Mouse (Mus musculus) liver, embryonic 14.5 days (tissue): ENCODE measurements at regions not wholly inside any gene's neighbourhood (a gene's known extent, or its start where the extent isn't known, plus 50 kb on each side); places are given as distances from the start of the nearest gene placed in this dataset.

Source experiments
- ATAC-seq: fragments of 200-750 bp; cut with Nextera tagmentation; 2 replicates; pipeline ENCODE4 v1.8.0; 2017; ENCODE audit warnings: moderate number of reproducible peaks, mild to moderate bottlenecking, moderate library complexity; ENCODE audit not compliant: insufficient read depth
- DNase-seq, 3 experiments: peaks; one replicate each; pipeline ENCODE4 v3.0.0-alpha.2; 2012 to 2013; ENCODE audit warnings: low read depth in 3 of 3, low spot score in 3 of 3
- H3K27ac ChIP-seq: fragments of 300-500 bp; sonication (generic); 2 replicates; pipeline ENCODE4 v1.5.1; 2014; ENCODE audit warnings: moderate library complexity, mild to moderate bottlenecking, control low read depth, inconsistent platforms
- H3K27me3 ChIP-seq: fragments of 300-500 bp; sonication (generic); 2 replicates; pipeline ENCODE4 v1.6.1; 2014; ENCODE audit warnings: mild to moderate bottlenecking, low read length, moderate library complexity; ENCODE audit not compliant: control insufficient read depth, insufficient read depth
- H3K36me3 ChIP-seq: fragments of 300-500 bp; sonication (generic); replicated peaks from 2 replicates; pipeline ENCODE4 v1.6.1; 2014; ENCODE audit warnings: low read depth; ENCODE audit not compliant: control insufficient read depth, insufficient read depth
- H3K4me1 ChIP-seq, 2 experiments: fragments of 200-500 bp in 1 of 2; fragments of 300-500 bp in 1 of 2; sonication (generic) in 1 of 2; replicated peaks; 2 replicates each; pipeline ENCODE4 v1.6.1; 2012 to 2014; ENCODE audit warnings: antibody characterized with exemption in 1 of 2, inconsistent platforms in 1 of 2, low read length in 1 of 2; ENCODE audit not compliant: control insufficient read depth in 2 of 2, insufficient read depth in 2 of 2
- H3K4me2 ChIP-seq: fragments of 300-500 bp; sonication (generic); 2 replicates; pipeline ENCODE4 v1.6.1; 2014; ENCODE audit warnings: low read depth, mild to moderate bottlenecking, control low read depth, moderate library complexity
- H3K4me3 ChIP-seq, 2 experiments: fragments of 200-500 bp in 1 of 2; fragments of 300-500 bp in 1 of 2; sonication (generic) in 1 of 2; 2 replicates each; pipeline ENCODE4 v1.5.1; 2012 to 2014; ENCODE audit warnings: low read depth in 2 of 2, low read length in 2 of 2, mild to moderate bottlenecking in 2 of 2, control low read depth in 1 of 2, inconsistent platforms in 1 of 2, moderate library complexity in 1 of 2; ENCODE audit not compliant: insufficient read depth in 1 of 2
- H3K9ac ChIP-seq: fragments of 300-500 bp; sonication (generic); replicated peaks from 2 replicates; pipeline ENCODE4 v1.6.1; 2014; ENCODE audit warnings: mild to moderate bottlenecking, control low read depth, moderate library complexity
- H3K9me3 ChIP-seq: fragments of 300-500 bp; sonication (generic); 2 replicates; pipeline ENCODE4 v1.6.1; 2016; ENCODE audit warnings: low read length, mixed read lengths; ENCODE audit not compliant: control insufficient read depth
- CTCF ChIP-seq: IDR thresholded peaks from 2 replicates; pipeline ENCODE4 v1.5.1; 2016; ENCODE audit warnings: antibody characterized with exemption, low read depth, control low read depth
- EP300 ChIP-seq: IDR thresholded peaks from 2 replicates; pipeline ENCODE4 v1.6.1; 2016; ENCODE audit warnings: antibody characterized with exemption, low read depth
- WGBS: fragments of 180-500 bp; shearing (Covaris S2); extraction: QIAGEN DNeasy Blood & Tissue Kit; methylation state at CpG from one replicate; pipeline ENCODE4 v1.1.7; 2014; ENCODE audit not compliant: insufficient replicate concordance; 5-methylcytosine and 5-hydroxymethylcytosine counted together

DNA sequence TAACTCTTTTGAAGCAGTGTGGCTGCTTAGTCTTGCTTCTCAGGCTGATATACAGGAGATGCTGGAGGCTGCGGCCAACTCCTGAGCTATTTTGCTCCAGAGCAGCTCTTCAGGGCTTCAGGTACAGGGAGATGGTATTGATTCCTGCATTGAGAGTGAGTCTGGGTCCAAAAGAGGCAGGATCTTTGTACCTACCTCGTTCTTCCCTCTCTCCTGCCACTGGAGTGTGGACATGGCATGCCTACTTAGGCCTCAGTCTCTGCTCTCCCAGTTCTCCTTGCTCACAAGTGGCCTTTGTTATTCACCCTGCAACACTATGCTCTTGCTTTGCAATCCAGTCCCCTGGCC lies 284.8 kb downstream of the Bcl11a start:
- no peak for ATAC-seq

DNA sequence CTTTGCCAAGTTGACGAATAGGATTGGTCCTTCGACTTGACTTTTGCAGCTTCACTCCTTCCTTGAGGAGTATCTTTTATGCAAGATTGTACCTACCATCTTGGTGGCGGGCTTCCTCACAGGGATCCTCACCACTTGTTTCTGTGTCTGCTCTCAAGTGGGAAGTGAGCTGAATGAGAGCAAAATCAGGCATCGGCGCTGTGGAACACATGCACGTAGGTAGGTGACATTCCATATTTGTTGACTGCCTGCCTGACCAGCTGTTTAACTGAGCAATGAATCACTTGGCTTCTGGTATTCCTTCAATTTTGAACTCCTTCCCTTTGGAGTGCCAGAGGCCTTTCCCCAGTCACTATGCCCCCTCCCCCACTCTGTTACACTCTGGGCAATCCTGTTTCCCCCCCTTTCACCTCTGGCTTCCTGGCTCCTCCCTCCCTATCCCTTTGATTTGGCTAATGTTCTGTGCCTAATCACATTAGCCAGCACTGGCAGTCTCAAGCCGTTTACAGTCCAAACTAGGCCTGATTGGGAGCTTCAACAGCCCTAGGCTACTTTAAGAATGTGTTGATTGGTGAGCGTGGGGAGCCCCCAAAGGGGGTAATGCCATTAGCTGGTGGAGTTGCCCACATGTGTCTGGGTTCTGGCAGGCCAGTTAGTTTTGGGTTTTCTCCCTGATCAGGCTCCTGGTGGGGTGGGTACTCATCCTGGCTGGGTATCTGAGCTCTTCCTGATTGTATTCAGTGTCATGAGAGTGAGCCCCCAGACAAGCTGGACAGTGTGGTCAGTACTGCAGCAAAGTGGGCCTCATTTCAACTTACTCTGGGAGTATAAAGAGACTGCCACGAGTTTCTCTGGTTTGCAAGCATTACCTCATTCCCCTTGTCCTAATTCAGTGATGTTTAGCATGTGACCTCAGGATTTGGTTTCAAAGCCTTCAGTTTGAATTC lies 285.8 kb downstream of the Bcl11a start:
- ATAC-seq = no peak
- H3K4me3 ChIP-seq = no peak overlapping the region
- H3K4me2 ChIP-seq = no peak overlapping the region
- no peaks in the 10 kb centered on the region for H3K4me1 ChIP-seq
- TF ChIP-seq CTCF (no peak), EP300 (no peak)
- no peak overlapping the region for H3K27ac ChIP-seq
- H3K9me3 ChIP-seq = no peaks in the 10 kb centered on the region
- no peaks in the 10 kb centered on the region for H3K27me3 ChIP-seq
- no peak for DNase-seq
- H3K9ac ChIP-seq = no peak overlapping the region
- H3K36me3 ChIP-seq = no peaks in the 10 kb centered on the region
- WGBS = 63% methylated on average over 9 of the region's 9 CpGs

More for the DNA sequence above, 284.8 kb downstream of the Bcl11a start:
- no peak for DNase-seq
- 54% methylated on average over 2 of the region's 2 CpGs for WGBS
- Histone ChIP-seq H3K36me3 (no peaks in the 10 kb centered on the region), H3K9ac (no peak overlapping the region), H3K27ac (no peak overlapping the region), H3K4me2 (no peak overlapping the region), H3K27me3 (no peaks in the 10 kb centered on the region), H3K4me3 (no peak overlapping the region), H3K9me3 (no peaks in the 10 kb centered on the region), H3K4me1 (no peaks in the 10 kb centered on the region)
- TF ChIP-seq CTCF (no peak), EP300 (no peak)

DNA sequence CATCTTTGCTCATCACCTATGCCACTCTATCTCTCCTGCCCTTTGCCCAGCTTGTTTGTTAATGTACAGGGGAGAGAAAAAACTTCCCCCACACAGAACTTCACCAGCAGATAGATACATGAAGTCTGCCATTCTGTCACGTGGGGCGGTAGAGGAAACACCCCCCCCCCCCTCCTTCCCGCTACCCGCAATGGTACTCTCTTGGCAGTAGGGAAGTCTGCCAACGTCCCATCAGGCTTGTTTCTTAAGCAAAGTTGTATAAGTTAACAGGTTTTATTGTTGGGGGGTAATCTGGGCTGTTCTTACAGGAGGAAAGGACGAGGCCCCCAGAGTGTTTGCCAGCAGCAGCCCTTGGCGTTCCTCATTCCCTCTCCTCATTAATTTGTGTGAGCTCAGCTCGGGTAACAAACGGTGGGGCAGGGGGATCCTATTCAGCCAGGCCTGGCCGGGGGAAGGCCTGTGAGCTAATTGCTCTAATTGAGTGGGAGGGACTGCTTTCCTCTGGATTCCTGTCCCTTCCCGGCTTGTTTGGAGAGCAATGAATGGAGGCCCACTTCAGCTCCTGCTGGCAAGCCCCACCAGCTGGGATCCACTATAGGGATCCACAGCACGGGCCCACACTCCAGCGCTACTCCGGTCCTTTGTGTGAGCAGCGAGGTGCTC lies 292.5 kb downstream of the Bcl11a start:
- H3K27ac ChIP-seq = no peak overlapping the region
- H3K4me3 ChIP-seq = no peak overlapping the region
- WGBS = 39% methylated on average over 15 of the region's 15 CpGs
- H3K4me1 ChIP-seq = no peaks in the 10 kb centered on the region; a peak in 1 of 4 replicates
- TF ChIP-seq EP300 (no peak), CTCF (no peak)
- ATAC-seq (no peak), DNase-seq (no peak)
- no peaks in the 10 kb centered on the region for H3K9me3 ChIP-seq
- H3K36me3 ChIP-seq = no peaks in the 10 kb centered on the region
- H3K27me3 ChIP-seq = no peaks in the 10 kb centered on the region
- no peak overlapping the region for H3K9ac ChIP-seq
- H3K4me2 ChIP-seq = no peak overlapping the region

DNA sequence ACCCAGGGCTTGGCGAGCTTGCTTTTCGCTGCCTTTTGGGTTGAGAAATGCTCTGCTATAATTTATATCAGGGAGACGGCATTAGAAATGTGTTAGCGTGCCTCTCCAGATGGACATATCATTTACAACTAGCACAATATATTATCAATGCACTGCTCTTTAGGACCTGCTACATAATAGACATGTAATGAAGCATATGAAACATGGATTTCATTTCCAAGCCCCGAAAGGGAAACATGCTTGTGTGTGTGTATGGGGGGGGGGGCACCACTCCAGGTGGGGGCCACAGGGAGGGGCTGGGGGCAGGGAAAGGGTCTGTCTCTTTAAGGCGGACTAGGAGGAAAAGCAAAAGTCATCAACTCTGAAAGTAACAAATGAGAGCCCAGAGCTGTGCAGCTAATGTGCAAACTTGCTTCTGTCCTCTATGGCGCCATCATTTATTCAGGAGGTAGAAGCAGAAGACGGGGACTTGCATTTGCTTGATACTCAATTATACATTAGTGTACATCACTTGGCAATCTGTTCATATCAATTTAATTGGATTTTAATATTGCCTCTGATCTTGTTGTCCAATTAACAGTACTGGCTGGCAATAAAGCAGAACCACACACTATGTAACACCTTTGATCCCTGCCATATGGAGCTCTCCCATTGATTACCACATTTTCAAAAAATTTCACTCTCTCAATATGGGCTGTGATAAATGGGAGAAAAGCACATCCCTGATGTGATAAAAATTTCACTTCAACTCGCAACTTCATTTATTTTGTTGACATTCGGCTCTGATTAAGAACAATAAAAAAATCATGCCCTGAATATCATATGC lies 293.2 kb downstream of the Bcl11a start:
- H3K9me3 ChIP-seq = no peaks in the 10 kb centered on the region
- no peaks in the 10 kb centered on the region for H3K36me3 ChIP-seq
- H3K4me1 ChIP-seq = no peaks in the 10 kb centered on the region; a peak in 1 of 4 replicates
- TF ChIP-seq EP300 (no peak), CTCF (no peak)
- H3K27me3 ChIP-seq = no peaks in the 10 kb centered on the region
- H3K27ac ChIP-seq = no peak overlapping the region
- 66% methylated on average over 10 of the region's 10 CpGs for WGBS
- DNase-seq (no peak), ATAC-seq (no peak)
- H3K4me2 ChIP-seq = no peak overlapping the region
- H3K4me3 ChIP-seq = no peak overlapping the region
- H3K9ac ChIP-seq = no peak overlapping the region

DNA sequence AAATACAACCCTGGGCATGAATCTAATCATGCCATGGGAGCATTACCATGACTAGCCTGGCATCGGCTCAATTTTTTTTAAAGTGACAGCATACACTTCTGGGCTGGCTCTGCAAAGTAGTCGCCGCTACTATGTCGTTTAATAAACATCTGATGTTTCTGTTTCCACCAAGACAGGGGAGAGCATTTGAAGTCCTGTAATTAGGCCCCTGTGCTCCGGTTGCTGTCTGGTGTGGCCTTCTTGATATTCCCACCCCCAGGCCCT lies 293.8 kb downstream of the Bcl11a start:
- no peaks in the 10 kb centered on the region for H3K36me3 ChIP-seq
- H3K4me2 ChIP-seq = no peak overlapping the region
- ATAC-seq = no peak
- H3K27ac ChIP-seq = no peak overlapping the region
- WGBS = 69% methylated on average over 5 of the region's 5 CpGs
- H3K4me1 ChIP-seq = no peaks in the 10 kb centered on the region; a peak in 1 of 4 replicates
- TF ChIP-seq EP300 (no peak), CTCF (no peak)
- no peak for DNase-seq
- no peaks in the 10 kb centered on the region for H3K27me3 ChIP-seq
- H3K9me3 ChIP-seq = no peaks in the 10 kb centered on the region
- H3K9ac ChIP-seq = no peak overlapping the region
- H3K4me3 ChIP-seq = no peak overlapping the region
